Mouse (Mus musculus) megakaryocyte progenitor cell, adult 5-6 weeks (primary cell): ENCODE results near the gene Tmem234. TPM values are rescaled to one million over a fixed set of nuclear protein-coding genes. Genes with fewer than 3 reads are reported as not detected.

Source experiments
- ATAC-seq: replicated peaks from 2 replicates; pipeline ENCODE4 v1.8.0; 2016; ENCODE audit warnings: mild to moderate bottlenecking, moderate TSS enrichment, inconsistent platforms; ENCODE audit not compliant: poor library complexity
- total RNA-seq, 2 experiments: library from RNA; stranded (forward) in 1 of 2; stranded (reverse) in 1 of 2; fragments of 157-497, 149-512 nt in 1 of 2; fragments of 200-1000 nt in 1 of 2; gene quantifications; 2 replicates each; pipeline versions ENCODE4 v1.2.3 to v1.2.4; 2015 to 2017

Gene Tmem234
- total RNA-seq, 2 experiments from 2014 or later, result 97.2 to 123 TPM

GRCm38 (mm10) chr4:129577688-129578087, 22.8 kb upstream of the Tmem234 start:
- no peak for ATAC-seq

GRCm38 (mm10) chr4:129578466-129578865, 22.0 kb upstream of the Tmem234 start, which contains the start of gene Fam167b:
TSS of gene Fam167b (minus strand) at chr4:129578549.
- no peak for ATAC-seq

- no peak for ATAC-seq
Measured at GRCm38 (mm10) chr4:129580347-129580746, 20.1 kb upstream of the Tmem234 start.

DNA sequence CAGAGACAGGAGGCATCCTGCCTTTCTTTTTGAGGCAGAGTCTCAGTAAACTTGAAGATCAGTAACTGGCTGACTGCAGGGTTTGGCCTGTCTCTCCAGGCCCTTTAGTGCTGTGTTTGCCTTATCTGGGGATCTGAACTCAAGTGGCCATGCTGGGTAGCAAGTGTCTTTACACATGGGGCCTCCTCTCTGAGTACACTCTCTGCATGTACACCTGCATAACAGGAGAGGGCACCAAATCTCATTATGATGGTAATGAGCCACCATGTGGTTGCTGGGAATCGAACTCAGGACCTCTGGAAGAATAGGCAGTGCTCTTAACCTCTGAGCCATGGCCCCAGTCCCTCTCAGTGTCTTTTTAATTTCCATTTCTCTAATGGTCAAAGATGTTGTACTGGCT, 18.2 kb upstream of the Tmem234 start:
- no peak for ATAC-seq

GRCm38 (mm10) chr4:129584370-129584769, 16.1 kb upstream of the Tmem234 start:
- no peak for ATAC-seq

DNA sequence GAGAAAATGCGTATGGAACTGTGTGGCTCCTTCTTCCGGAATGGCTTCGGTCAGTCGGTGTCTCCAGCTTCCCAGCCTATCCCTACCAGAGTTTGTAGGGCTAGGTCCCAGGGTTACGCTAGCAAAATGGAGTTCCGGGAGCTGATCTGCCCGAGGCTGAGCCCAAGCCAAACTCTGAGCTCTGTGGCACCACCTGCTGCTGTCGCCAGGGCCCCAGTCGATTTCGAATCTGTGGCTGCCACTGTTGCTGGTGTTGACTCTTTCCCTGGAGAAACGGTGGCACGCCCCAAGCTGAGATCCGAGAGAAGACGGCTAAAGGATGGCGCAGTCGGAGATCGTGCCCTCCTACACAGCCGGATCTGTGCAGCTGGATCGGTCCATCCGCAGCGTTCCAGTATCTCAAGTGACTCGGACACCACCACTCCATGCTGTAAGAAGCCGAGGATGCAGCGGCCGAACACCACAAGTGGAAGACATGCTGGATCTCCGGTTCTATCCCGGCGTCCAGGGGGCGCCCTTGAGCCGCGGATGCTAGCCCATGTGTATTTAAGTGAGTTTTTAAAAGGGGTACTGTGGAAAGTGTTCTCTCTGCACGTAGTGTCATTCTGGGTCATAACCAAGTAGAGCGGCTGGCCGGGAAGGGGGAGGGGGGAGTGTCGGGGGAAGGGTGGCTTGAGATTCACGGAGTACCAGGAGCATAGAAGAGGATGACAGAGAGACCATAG, 15.4 kb upstream of the Tmem234 start:
- peak; percentile 84 for ATAC-seq

- ATAC-seq, result no peak
Measured at GRCm38 (mm10) chr4:129585773-129586172, 14.7 kb upstream of the Tmem234 start.

DNA sequence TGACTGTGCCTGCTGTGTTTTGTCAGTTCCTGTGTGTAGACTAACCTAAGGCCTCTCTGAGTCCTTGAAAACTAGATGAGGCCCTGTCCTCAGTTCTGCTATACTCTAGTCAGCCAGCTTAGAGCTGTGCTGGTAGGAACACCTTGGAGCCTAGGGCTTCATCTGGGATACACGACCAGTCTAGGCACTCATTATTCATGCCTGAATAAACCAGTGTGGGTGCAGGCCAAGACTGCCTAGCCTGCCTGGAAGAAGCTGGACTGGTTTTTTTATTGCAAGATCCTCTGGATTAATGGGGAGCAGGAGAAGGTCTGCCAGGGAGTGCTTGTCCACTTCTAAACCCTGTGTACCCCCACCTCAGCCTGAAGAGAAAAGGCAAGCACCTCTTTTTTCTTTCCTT, 13.5 kb upstream of the Tmem234 start:
- no peak for ATAC-seq

GRCm38 (mm10) chr4:129588865-129589264, 11.6 kb upstream of the Tmem234 start:
- peak; percentile 19; the same call in 1 of the 2 replicates for ATAC-seq

GRCm38 (mm10) chr4:129608426-129609025, 8.1 kb downstream of the Tmem234 start:
- peak; percentile 99 for ATAC-seq

DNA sequence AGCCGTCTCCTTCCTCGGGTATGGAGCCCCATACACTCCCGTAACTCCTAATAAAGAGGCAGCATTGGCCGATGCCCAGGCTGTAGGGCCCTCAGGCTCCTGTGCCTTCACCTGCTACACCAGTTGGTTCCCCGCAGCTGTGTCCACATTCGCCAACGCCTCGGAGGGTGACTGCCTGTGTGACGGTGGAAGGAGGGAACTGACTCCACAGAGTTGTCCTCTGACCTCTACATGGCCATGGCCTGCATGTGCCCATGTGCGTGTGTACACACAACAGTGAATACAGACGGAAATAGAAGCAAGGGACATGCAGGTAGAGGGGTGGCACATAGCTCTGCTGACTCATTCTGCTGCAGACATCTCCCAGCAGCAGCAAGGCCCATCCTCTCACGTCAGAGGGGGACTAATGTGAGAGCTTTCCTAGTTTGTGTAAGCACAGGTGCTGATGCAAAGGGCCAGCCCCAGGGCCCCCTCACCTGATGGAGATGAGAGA, 8.7 kb downstream of the Tmem234 start:
- ATAC-seq, result no peak

GRCm38 (mm10) chr4:129610026-129610425, 9.6 kb downstream of the Tmem234 start:
- no peak for ATAC-seq

DNA sequence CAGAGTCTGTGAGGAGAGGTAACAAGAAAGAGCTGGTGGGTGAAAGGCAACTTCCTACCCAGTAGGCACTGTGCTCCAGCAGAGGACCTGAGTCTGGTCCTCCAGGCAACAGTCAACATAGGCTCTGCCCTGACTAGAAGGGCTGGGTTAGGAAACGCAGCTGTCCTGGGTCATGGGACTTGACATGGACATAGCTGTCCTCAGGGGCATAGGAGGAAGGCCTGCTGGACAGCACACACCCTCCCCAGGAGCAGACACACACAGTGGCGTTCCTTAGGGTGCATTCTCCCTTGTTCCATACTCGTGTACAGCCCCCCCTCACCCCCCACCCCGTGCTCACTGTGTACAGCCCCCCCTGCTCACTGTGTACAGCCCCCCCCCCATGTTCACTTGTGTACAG, 10.0 kb downstream of the Tmem234 start:
- ATAC-seq, result no peak

DNA sequence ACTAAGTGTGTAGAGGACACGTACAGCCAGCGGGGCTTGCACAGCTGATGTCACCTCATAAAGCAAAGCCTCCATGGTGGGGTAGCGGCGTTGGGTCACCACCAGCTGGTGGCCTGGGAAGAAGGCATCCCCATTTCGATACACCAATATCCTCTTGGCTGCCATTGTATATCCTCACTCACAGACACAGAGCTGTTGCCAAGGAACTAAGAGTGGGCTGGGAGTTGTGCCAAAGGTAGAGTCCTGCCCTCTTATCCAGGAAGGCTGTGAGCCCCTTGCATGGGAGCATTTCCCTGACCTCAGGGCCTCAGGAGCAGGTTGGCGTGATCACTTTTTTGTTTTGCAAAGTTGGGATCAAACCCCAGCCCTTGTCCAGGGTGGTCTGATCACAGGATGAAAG, 13.6 kb downstream of the Tmem234 start, which contains the start of gene Dcdc2b:
Dcdc2b (minus strand) TSS at position 165 of the 400 bp plus-strand sequence.
- ATAC-seq, result no peak

GRCm38 (mm10) chr4:129615801-129616290, 15.4 kb downstream of the Tmem234 start:
- ATAC-seq, result no peak

DNA sequence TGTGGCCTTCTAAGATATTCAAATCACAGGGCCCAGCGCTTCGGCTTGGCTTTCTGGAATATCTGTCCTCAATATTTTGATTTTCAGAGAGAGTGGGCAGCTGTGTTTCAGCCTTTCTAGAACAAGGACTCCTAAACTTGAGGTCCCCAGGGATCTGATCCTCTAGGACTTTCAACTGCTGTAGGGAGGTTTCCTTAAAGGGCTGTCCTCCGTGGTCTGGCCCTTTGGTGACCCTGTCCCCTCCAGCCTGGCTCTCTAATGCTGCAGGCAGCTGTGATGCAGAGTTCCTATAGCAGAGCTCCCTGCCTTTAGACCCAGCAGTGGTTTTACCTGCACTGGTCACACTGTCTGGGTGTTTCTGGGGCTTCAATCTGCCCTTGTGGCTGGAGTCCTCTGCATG, 16.2 kb downstream of the Tmem234 start:
- no peak for ATAC-seq

DNA sequence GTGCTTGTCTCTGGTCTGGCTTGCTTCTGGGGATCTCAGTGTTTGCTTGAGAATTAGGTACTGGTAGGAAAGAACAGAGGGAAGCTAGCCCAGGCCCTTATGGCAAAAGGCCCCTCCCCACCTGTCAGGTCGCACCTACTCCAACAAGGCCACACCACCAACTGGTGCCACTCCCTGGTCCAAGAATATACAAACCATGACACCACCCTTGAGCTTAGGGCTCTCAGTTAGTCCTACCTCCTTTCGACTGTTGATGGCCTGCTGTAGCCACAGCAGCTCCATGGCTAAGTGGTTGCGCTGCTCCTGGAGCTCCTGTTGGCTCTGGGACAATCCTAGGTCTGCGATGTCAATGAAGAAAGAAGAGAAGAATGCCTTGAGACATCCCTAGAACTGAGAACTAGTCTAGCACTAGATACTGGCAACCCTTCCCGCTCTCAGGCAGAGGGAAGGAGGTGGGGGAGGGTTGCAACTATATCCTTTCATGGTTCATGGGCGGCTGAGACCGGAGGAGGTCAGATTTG, 16.7 kb downstream of the Tmem234 start:
- ATAC-seq, result no peak

GRCm38 (mm10) chr4:129618031-129618430, 17.6 kb downstream of the Tmem234 start:
- no peak for ATAC-seq

DNA sequence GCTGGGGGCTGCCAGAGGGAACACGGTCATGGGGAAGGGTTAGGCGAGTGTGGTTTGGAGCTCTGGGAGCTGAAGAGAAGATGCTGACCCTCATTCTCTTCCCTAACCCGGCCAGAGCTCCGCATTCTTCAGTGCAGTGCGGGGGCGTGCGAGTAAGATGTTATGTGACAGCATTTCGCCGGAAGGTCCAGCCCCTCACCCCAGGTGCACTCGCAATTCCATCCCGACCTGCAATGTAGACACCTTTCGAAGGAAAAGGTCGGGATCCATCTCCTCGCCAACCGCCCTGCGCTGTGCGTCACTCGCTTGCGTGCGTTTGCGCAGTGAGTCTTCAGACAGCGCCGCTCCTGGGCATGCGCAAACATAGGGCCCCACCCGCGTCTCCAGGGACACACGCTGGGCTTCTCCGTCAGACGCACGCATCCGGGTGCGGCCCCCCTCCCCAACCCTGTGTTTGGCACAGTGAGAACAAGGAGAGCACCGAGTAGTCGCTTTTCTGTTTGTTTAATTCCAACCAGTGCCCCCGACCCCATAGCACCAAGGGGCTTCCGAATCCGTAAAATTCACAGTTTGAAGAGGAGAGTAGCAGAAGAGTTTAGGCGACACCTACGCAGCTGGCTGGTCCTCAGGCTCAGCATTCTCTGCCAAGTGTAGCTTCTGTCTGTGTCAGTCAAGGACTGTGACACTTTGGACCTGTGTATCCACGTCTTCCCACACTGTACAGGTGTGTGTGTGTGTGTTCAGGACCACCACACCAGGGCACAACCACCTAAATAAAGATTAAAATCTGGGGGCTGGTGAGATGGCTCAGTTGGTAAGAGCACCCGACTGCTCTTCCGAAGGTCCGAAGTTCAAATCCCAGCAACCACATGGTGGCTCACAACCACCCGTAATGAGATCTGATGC, 18.6 kb downstream of the Tmem234 start, which contains the start of gene Iqcc:
Iqcc (minus strand) TSS at position 314 of the 906 bp plus-strand sequence.
- peak; percentile 88 for ATAC-seq

GRCm38 (mm10) chr4:129620419-129621282, 20.2 kb downstream of the Tmem234 start:
- no peak for ATAC-seq
